Mouse (Mus musculus) limb, embryonic 13.5 days (tissue): Measurements from ENCODE around the gene Spag5. TPM values are rescaled to one million over a fixed set of nuclear protein-coding genes. Genes with fewer than 3 reads are reported as not detected.

Experiments
- ATAC-seq: fragments of 200-750 bp; cut with Nextera tagmentation; 2 replicates; pipeline ENCODE4 v1.8.0; 2017; ENCODE audit warnings: low read depth, moderate number of reproducible peaks, moderate TSS enrichment; ENCODE audit not compliant: low FRiP score
- H3K27ac ChIP-seq: fragments of 300-500 bp; sonication (generic); 2 replicates; pipeline ENCODE4 v1.5.1; 2015; ENCODE audit warnings: inconsistent platforms, mild to moderate bottlenecking, moderate library complexity
- H3K27me3 ChIP-seq: fragments of 300-500 bp; sonication (generic); 2 replicates; pipeline ENCODE4 v1.6.1; 2015; ENCODE audit warnings: mild to moderate bottlenecking, inconsistent platforms
- H3K36me3 ChIP-seq: fragments of 300-500 bp; sonication (generic); 2 replicates; pipeline ENCODE4 v1.6.1; 2015; ENCODE audit warnings: inconsistent platforms, mild to moderate bottlenecking, moderate library complexity
- H3K4me1 ChIP-seq: fragments of 300-500 bp; sonication (generic); 2 replicates; pipeline ENCODE4 v1.6.1; 2015; ENCODE audit warnings: inconsistent platforms
- H3K4me2 ChIP-seq: fragments of 300-500 bp; sonication (generic); replicated peaks from 2 replicates; pipeline ENCODE4 v1.6.1; 2015; ENCODE audit warnings: inconsistent platforms, mild to moderate bottlenecking, moderate library complexity
- H3K4me3 ChIP-seq: fragments of 300-500 bp; sonication (generic); 2 replicates; pipeline ENCODE4 v1.5.1; 2015; ENCODE audit warnings: moderate library complexity, mild to moderate bottlenecking, inconsistent platforms
- H3K9ac ChIP-seq: fragments of 300-500 bp; sonication (generic); 2 replicates; pipeline ENCODE4 v1.6.1; 2015; ENCODE audit warnings: mild to moderate bottlenecking, inconsistent platforms
- H3K9me3 ChIP-seq: fragments of 300-500 bp; sonication (generic); 2 replicates; pipeline ENCODE4 v1.6.1; 2016; ENCODE audit warnings: inconsistent platforms
- WGBS: fragments of 180-500 bp; shearing (Covaris S2); methylation state at CpG from one replicate; pipeline ENCODE4 v1.1.7; 2015; 5-methylcytosine and 5-hydroxymethylcytosine counted together
- polyA plus RNA-seq: library from polyadenylated mRNA; unstranded; fragments of >200 nt; fragmentation: Nextera tagmentation; extraction: Ambion mirVana; gene quantifications from 2 replicates; pipeline ENCODE4 v1.2.1, GENCODE M21; 2015

Spag5 gene
- polyA plus RNA-seq, 1 experiment from 2014 or later, result 45.8 TPM

- Histone ChIP-seq H3K27me3 (no peaks in the 10 kb centered on the region), H3K9ac (peak overlapping the region; percentile 50; the same call in 1 of the 2 replicates), H3K36me3 (peaks cover 36% of the 10 kb centered on the region), H3K9me3 (no peaks in the 10 kb centered on the region), H3K27ac (peak overlapping the region; percentile 22; the same call in 1 of the 2 replicates), H3K4me1 (peaks cover 45% of the 10 kb centered on the region), H3K4me3 (no peak overlapping the region), H3K4me2 (peak overlapping the region; percentile 89; the same call in 1 of the 2 replicates)
- 79% methylated on average over 7 of the region's 7 CpGs for WGBS
- ATAC-seq, result no peak
These were observed 44.5 kb downstream of the Spag5 start for GRCm38 (mm10) chr11:78345801-78346200.

GRCm38 (mm10) chr11:78346326-78347069, 45.2 kb downstream of the Spag5 start:
- Histone ChIP-seq H3K9ac (peak overlapping the region; percentile 45; the same call in 1 of the 2 replicates), H3K27me3 (no peaks in the 10 kb centered on the region), H3K4me3 (no peak overlapping the region), H3K4me1 (peaks cover 45% of the 10 kb centered on the region), H3K9me3 (no peaks in the 10 kb centered on the region), H3K27ac (no peak overlapping the region), H3K4me2 (0 out of 2 replicates have a peak overlapping the region, but pooled peaks have one; percentile 89), H3K36me3 (peaks cover 30% of the 10 kb centered on the region)
- no peak for ATAC-seq
- WGBS, result 72% methylated on average over 6 of the region's 6 CpGs

- Histone ChIP-seq H3K4me1 (peaks cover 45% of the 10 kb centered on the region), H3K4me3 (no peak overlapping the region), H3K27me3 (no peaks in the 10 kb centered on the region), H3K9ac (no peak overlapping the region), H3K36me3 (peaks cover 26% of the 10 kb centered on the region), H3K27ac (no peak overlapping the region), H3K9me3 (no peaks in the 10 kb centered on the region), H3K4me2 (no peak overlapping the region)
- no peak for ATAC-seq
- WGBS, result 94% methylated on average over 10 of the region's 10 CpGs
These were observed 45.9 kb downstream of the Spag5 start for GRCm38 (mm10) chr11:78347070-78347754.

GRCm38 (mm10) chr11:78347908-78348307, 46.6 kb downstream of the Spag5 start:
- Histone ChIP-seq H3K4me2 (no peak overlapping the region), H3K27me3 (no peaks in the 10 kb centered on the region), H3K4me1 (peaks cover 43% of the 10 kb centered on the region), H3K9me3 (no peaks in the 10 kb centered on the region), H3K27ac (no peak overlapping the region), H3K4me3 (no peak overlapping the region), H3K36me3 (peaks cover 26% of the 10 kb centered on the region), H3K9ac (no peak overlapping the region)
- WGBS, result 75% methylated on average over 9 of the region's 9 CpGs
- no peak for ATAC-seq

- WGBS, result 61% methylated on average over 7 of the region's 7 CpGs
- no peak overlapping the region for H3K4me2 ChIP-seq
- no peak overlapping the region for H3K27ac ChIP-seq
- no peak overlapping the region for H3K4me3 ChIP-seq
- no peak for ATAC-seq
- H3K36me3 ChIP-seq, result peaks cover 26% of the 10 kb centered on the region
- H3K27me3 ChIP-seq, result no peaks in the 10 kb centered on the region
- peaks cover 41% of the 10 kb centered on the region for H3K4me1 ChIP-seq
- H3K9ac ChIP-seq, result no peak overlapping the region
- H3K9me3 ChIP-seq, result no peaks in the 10 kb centered on the region
These were observed 47.1 kb downstream of the Spag5 start for GRCm38 (mm10) chr11:78348474-78348873.

- Histone ChIP-seq H3K4me1 (peaks cover 33% of the 10 kb centered on the region), H3K9ac (0 out of 2 replicates have a peak overlapping the region, but pooled peaks have one; percentile 25), H3K27me3 (no peaks in the 10 kb centered on the region), H3K27ac (0 out of 2 replicates have a peak overlapping the region, but pooled peaks have one; percentile 22), H3K4me2 (no peak overlapping the region), H3K36me3 (peaks cover 26% of the 10 kb centered on the region), H3K9me3 (no peaks in the 10 kb centered on the region), H3K4me3 (no peak overlapping the region)
- WGBS, result 89% methylated on average over 4 of the region's 4 CpGs
- no peak for ATAC-seq
These were observed 48.4 kb downstream of the Spag5 start for GRCm38 (mm10) chr11:78349441-78350358.

GRCm38 (mm10) chr11:78353081-78353480, 51.8 kb downstream of the Spag5 start:
- no peak for ATAC-seq
- no peak overlapping the region for H3K9ac ChIP-seq
- WGBS, result 92% methylated on average over 1 of the region's 1 CpGs
- H3K9me3 ChIP-seq, result no peaks in the 10 kb centered on the region
- H3K36me3 ChIP-seq, result peaks cover 17% of the 10 kb centered on the region
- H3K4me2 ChIP-seq, result no peak overlapping the region
- 0 out of 2 replicates have a peak, but pooled peaks cover 8% of the 10 kb centered on the region for H3K4me1 ChIP-seq
- H3K27ac ChIP-seq, result no peak overlapping the region
- no peak overlapping the region for H3K4me3 ChIP-seq
- H3K27me3 ChIP-seq, result no peaks in the 10 kb centered on the region

GRCm38 (mm10) chr11:78354905-78355304, 53.6 kb downstream of the Spag5 start:
- 82% methylated on average over 6 of the region's 6 CpGs for WGBS
- Histone ChIP-seq H3K9me3 (no peaks in the 10 kb centered on the region), H3K27ac (no peak overlapping the region), H3K4me3 (no peak overlapping the region), H3K27me3 (no peaks in the 10 kb centered on the region), H3K9ac (no peak overlapping the region), H3K4me2 (no peak overlapping the region), H3K4me1 (0 out of 2 replicates have a peak, but pooled peaks cover 2% of the 10 kb centered on the region), H3K36me3 (no peaks in the 10 kb centered on the region)
- no peak for ATAC-seq

- ATAC-seq, result no peak
- Histone ChIP-seq H3K4me2 (no peak overlapping the region), H3K9me3 (no peaks in the 10 kb centered on the region), H3K4me3 (no peak overlapping the region), H3K27ac (no peak overlapping the region), H3K27me3 (no peaks in the 10 kb centered on the region), H3K4me1 (0 out of 2 replicates have a peak, but pooled peaks cover 3% of the 10 kb centered on the region), H3K9ac (no peak overlapping the region), H3K36me3 (no peaks in the 10 kb centered on the region)
- 34% methylated on average over 4 of the region's 4 CpGs for WGBS
These were observed 54.3 kb downstream of the Spag5 start for GRCm38 (mm10) chr11:78355471-78356238.

GRCm38 (mm10) chr11:78358330-78359007, 57.1 kb downstream of the Spag5 start:
- H3K36me3 ChIP-seq, result no peaks in the 10 kb centered on the region
- peaks cover 9% of the 10 kb centered on the region for H3K4me1 ChIP-seq
- no peak overlapping the region for H3K27ac ChIP-seq
- H3K27me3 ChIP-seq, result no peaks in the 10 kb centered on the region
- ATAC-seq, result 0 out of 2 replicates have a peak, but pooled peaks have one; percentile 37
- H3K4me3 ChIP-seq, result no peak overlapping the region
- no peak overlapping the region for H3K9ac ChIP-seq
- no peaks in the 10 kb centered on the region for H3K9me3 ChIP-seq
- no peak overlapping the region for H3K4me2 ChIP-seq
- WGBS, result 16% methylated on average over 22 of the region's 22 CpGs
